Mouse (Mus musculus) thymus, postnatal 4 days (tissue): ENCODE results near the gene Clcn6.

Experiments
- DNase-seq: peaks from one replicate; pipeline ENCODE4 v3.0.0; 2021

Clcn6 gene

DNA sequence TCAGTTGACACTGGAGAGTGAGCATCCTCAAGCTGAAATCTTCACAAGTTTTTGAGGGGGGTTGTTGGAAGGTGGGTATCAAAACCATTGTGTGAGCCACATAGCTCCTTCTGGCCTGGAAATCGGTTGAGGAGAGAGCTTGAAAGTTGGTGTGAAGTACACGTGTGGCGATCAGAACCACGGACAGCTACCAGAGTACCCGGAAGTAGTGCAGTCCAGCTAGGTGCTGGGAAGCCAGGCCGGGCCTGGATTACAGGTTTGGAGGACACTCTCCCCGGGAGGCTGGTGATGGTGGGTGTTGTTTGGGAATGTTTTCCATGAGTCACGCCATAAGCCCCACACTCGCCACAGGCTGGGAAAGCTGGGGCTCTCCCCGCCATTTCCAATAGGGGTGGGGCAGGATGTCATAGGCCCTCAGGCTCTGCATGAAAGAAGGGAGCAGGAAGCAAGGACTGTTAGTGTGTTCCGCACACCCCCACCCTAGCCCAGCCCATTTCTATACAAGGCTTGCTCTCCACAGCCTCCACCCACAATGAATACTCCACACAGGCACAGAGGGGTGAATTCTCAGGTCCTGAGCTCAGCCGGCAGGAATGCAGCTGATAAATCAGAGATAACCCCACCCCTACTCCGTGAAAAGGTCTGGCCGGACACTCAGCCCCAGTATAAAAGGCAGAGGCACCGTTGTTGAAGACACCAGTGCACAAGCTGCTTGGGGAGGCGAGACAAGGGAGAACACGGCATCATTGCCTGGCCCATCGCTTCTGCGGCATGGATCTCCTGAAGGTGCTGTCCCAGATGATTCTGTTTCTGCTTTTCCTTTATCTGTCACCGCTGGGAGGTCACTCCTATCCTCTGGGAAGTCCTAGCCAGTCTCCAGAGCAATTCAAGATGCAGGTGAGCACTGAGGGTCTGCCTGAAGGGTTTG lies 53.2 kb downstream of the Clcn6 start, which contains the start of gene Nppb:
Gene Nppb, plus strand, starts transcription at position 584 of the 928 bp plus-strand sequence.
- peak; percentile 43 for DNase-seq

DNA sequence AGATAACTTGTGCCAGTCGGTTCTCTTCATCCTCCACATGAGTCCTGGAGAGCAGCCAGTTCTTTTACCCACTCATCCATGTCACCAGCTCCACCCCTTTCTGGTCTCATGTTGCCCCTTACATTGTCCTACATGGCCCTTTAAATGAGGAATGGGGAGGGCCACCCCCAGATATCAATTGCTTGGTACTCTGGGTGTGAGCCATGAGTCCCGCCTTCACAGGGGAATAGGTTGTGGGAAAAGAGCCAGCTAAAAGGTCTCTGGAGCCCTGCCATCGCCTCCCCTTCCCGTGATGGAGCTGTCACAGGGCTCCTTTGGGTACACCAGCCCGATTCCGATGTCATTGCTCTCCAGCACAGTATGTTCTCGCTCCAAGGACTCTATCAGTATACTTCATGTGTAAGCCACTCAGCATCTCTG lies 59.2 kb downstream of the Clcn6 start:
- DNase-seq: no peak

DNA sequence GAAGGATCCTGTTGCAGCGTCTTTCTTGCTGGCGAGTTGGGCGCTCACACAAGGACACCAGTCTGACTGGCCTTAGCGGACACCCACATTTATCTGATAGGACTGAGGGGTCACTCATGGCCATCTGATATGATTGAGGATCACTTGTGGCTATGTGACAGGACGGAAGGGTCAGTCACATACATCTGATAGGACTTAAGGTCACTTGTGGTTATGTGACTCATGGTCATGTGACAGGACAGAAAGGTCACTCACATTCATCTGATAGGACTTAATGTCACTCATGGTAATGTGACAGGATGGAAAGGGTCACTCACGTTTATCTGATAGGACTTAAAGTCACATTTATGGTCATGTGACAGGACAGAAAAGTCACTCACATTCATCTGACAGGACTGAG lies 60.2 kb downstream of the Clcn6 start:
- no peak for DNase-seq

DNA sequence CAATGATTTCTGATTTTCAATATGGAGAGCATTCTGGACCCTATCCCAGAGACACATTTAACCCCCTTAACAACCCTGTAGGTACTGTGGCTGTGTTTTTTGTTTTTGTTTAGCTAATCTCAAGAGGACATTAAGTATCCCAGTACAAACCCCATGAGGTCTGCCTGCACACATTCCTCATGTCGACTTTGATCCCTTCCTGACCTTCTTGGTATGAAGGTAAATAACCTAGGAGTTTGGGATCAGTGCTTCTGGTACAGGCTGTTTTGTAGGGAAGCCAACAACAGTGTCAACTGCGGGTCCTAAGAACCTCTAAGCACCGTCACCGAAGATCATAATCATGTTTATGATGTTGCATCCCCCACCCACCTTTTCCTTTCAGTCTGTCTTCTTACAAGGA lies 60.9 kb downstream of the Clcn6 start:
- no peak for DNase-seq

DNA sequence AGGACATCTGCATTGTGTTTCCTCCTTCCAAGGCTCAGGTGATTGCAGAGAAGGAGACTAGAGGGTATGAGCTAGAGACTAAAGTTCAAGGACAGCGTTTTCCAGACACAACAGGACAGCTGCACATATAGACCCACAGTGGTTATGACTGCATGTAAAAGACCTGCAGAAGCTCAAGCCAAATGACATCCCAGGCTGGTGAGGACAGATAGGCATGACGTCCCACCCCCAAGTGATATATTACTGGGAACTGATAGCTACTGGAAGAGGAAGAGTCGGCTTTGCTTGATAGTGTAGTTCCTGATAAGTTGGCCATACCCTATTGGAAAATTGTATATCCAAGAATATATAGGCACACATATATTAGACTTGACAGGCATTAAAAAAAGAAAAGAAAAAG lies 62.4 kb downstream of the Clcn6 start:
- no peak for DNase-seq

DNA sequence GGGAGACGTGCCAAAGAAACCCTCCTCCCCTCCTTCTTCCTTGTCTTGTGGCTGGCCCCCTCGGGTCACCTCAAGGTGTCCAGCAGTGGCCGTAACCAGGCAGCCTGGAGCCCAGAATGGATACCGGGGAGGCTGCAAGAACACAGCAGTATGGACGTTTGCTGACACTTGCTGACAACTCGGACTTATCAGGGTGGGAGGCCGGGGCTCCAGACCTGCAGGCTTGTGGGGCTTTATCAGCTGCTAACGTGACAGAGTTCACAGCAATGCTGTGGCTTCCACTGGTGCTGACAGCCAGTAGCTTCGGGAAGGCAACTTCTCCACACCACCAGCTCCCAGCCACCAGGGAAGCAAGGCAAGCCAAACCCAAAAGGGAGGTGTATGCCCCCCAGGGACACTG lies 69.3 kb downstream of the Clcn6 start:
- no peak for DNase-seq

DNA sequence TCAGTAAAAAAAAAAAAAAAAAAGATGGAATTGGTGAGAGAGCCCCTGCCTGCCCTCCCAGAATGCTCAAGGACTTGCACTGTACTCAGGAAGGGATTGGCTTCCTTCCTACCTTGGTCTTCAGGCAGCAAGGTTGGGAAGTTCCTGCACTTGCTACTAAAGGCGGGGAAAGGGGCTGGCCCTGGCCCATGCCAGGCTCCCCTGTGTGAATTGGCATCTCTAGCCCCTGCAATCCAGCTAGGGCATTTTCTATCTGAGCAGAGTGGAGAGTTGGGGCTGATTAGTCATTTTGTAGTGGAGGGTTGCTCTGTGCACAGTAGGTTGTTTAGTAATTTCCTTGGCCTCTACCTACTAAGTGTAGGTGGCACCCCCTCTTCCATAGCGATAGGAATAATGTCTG lies 69.8 kb downstream of the Clcn6 start:
- DNase-seq: no peak

DNA sequence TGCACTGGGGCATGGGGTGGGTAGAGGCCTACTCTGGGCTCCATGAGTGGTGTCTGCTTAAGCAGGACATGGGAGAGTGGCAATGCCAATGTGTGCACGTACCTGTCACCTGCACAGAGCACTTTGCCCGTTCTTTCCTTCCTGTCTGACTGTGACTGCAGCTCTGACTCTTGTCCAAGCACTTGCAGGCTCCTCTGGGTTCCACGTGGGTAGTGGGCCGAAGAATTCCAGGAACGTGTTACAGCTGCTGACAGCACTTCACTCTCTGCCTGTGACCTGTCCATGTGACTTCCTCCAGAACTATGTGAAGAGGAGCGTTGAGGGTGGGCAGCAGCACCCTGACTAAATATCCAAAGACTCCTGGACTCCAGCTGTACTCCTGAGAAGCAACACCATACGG lies 72.9 kb downstream of the Clcn6 start:
- DNase-seq: no peak

DNA sequence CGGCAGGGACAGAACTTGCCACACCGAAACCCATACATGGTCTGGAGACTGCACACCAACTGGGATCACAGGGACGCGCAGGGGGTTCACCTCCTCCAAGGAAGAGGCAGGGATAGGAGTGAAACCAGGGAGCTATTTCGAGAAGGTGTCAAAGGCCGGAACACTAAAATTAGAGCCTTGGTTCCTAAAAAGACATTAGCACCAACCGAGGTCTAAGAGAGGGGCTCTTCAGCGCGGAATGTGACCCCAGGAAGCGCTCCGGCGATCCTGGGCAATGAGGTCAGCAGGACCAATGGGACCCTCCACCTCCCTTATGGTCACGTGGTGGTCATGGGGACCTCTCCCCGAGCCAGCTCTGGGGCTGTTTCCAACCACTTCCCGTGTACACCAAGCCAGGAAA lies 75.0 kb downstream of the Clcn6 start:
- DNase-seq: no peak

DNA sequence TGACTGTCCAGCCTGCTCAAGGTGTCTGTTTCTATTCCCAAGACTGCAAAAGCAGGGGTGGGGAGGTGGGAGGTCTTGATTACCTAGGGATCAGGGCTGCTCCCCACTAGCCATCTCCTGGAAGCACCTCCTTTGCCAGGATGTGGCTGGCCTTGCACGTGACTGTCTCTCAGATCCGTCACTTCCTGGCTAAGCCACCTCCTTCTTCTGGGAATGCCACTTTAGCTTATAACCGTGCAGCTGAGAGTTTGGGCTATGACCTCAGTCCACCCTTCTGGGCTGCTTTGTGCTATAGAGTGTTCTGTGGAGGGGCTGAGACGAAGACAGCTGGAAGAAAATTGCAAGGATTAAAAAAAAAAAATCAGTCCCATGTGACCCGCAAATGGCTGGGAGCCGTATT lies 75.8 kb downstream of the Clcn6 start:
- no peak for DNase-seq

DNA sequence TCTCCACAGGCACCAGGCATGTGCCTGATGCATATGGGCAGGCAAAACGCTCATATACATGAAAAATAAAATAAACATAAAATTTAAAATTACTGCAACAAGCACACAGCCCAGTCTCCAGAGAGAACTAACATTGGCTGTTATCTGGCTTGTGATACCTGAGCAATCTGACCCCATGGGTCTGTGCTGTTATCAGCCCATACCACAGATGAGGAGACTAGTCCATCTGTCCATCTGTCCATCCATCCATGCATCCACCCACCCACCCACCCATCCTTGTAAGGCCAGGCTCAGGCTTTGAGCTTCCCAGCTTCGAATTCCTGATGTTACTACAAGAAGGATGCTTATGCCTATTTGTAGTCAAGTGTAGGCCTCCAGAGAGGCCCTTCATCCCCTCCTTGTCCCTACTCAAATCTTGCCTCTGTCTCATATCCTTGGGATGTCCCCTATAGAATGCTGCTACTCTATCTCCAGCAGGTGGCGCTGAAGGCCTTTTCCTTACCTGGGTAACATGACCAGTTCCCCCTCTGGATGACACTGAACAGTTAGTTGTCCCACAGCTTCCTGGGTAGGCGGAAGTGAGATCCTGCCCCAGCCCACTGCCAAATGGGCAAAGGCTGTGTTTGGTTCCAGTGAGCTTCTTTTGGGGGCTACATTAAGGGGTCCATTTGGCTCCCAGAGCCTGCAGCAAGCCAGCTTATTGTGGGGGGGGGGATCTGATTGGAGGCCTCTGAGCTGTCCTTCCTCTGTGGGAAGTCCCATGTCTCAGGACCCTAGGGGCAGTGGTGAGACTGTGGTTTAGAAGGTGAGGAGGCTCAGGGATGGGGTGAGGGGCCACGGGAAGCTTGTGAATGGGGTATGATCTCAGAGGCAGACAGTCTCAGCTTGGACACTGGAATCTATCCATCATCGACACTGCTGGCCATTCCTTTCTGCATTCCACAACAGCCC lies 78.5 kb downstream of the Clcn6 start:
- peak; percentile 82 for DNase-seq

DNA sequence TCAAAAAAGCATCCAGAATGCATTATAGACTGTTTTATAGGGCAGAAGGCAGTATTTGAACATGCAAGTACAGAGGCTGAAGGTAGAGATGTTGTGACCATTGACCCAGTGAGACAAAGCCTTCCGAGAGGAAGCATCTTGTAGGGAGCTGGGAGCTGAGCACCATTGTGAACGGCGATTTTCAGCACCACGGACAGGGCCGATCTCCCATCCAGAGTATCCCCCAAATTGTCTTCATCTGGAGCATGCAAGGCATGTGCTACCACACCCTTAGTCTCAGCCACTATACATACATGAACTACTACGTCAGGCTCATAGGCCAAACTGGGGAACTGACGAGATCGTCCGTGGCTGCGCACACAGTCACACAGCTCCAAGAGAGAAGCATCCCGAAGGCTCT lies 81.5 kb downstream of the Clcn6 start:
- DNase-seq: peak; percentile 48
